Mouse (Mus musculus): Measurements from ENCODE around the gene Baiap2l2. TPM values are rescaled to one million over a fixed set of nuclear protein-coding genes. Genes with fewer than 3 reads are reported as not detected.

The Baiap2l2 gene
- total RNA-seq (2014; fragmentation: Nextera tagmentation) (not detected in 2 replicates), total RNA-seq (2017) (0.06 TPM in 1 of 2 replicates, not detected in the other), polyA plus RNA-seq (2012) (not detected in 2 replicates)

DNA sequence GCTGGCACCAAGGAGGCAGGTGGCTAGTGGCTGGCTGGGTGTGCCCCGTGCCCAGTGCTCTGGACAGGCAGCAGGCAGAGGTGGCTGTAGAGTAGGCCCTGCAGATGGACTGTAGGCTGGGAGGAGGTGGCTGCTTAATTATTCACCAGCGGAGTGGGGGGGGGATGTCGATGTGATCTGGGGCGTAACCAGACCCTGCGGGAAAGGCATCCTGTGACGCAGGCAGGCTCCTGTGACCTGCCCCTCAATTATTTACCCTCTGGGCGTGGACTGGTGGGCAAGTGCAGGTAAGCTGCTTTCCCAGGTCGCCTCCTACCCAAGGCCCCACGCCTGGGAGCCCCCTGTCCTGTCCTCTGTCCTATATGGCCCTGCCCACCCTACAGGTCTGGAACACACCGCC, at the start of gene Baiap2l2:
Gene Baiap2l2 (minus strand): TSS at position 139 of the 400 bp plus-strand sequence.
- Histone ChIP-seq H3K36me3 (replicated peaks) (peaks cover 50% of the 10 kb centered on the region), H3K4me1 (ENCODE audit: insufficient read depth, low read depth, low read length) (peaks cover 21% of the 10 kb centered on the region), H3K4me3 (ENCODE audit: low read depth, low read length) (no peak within 1 kb of the TSS), H3K27me3 (ENCODE audit: insufficient read depth, low read length) (peaks cover 4% of the 10 kb centered on the region; the same call in 1 of the 2 replicates), H3K9me3 (replicated peaks) (no peaks in the 10 kb centered on the region)
- TF ChIP-seq GATA2 (IDR thresholded peaks at IDR 0.05; ENCODE audit: borderline replicate concordance, low read depth, low read length) (no peak), CTCF (IDR thresholded peaks at IDR 0.05; ENCODE audit: low read depth, low read length) (no peak), TAL1 (conservative IDR thresholded peaks at IDR 0.05; ENCODE audit: low read depth, low read length) (no peak), GATA1 (IDR thresholded peaks at IDR 0.05; ENCODE audit: borderline replicate concordance, low read length) (no peak), POLR2AphosphoS5 (IDR thresholded peaks at IDR 0.05; ENCODE audit: insufficient replicate concordance, low read depth, low read length) (no peak)
- ATAC-seq (ENCODE audit: extremely low read depth, insufficient number of reproducible peaks, low FRiP score, poor library complexity, severe bottlenecking), result no peak
- no peak for DNase-seq (ENCODE audit: low spot score)

DNA sequence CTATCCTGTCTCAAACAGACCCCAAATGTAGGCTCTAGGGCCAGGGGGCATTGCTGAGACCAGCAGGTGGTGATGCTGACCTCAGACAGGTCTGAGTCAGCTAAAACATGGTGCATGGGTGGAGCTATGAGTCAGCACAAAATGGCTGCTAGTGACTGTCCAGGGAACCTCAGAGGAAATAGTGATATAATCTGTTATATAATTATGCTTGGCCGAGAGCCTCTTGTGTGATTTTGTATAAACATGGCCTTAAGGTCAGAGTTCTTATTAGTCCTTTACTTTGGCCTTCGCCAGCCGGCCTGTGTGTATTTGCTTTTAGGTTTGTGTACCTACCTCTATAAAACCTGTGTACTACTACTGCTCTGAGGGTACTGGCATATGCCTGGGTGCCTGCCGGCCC, 48.1 kb upstream of the Baiap2l2 start:
- no peaks in the 10 kb centered on the region; the same call in 1 of the 2 replicates for H3K27me3 ChIP-seq (ENCODE audit: insufficient read depth, low read length)
- H3K4me3 ChIP-seq (ENCODE audit: low read depth, low read length), result no peak overlapping the region
- ATAC-seq (ENCODE audit: extremely low read depth, insufficient number of reproducible peaks, low FRiP score, poor library complexity, severe bottlenecking) (peak; percentile 40; the same call in 1 of the 2 replicates), DNase-seq (ENCODE audit: low spot score) (no peak)
- TF ChIP-seq GATA2 (IDR thresholded peaks at IDR 0.05; ENCODE audit: borderline replicate concordance, low read depth, low read length) (no peak), TAL1 (conservative IDR thresholded peaks at IDR 0.05; ENCODE audit: low read depth, low read length) (no peak), CTCF (IDR thresholded peaks at IDR 0.05; ENCODE audit: low read depth, low read length) (no peak), POLR2AphosphoS5 (IDR thresholded peaks at IDR 0.05; ENCODE audit: insufficient replicate concordance, low read depth, low read length) (no peak), GATA1 (IDR thresholded peaks at IDR 0.05; ENCODE audit: borderline replicate concordance, low read length) (no peak)
- H3K36me3 ChIP-seq (replicated peaks), result no peaks in the 10 kb centered on the region
- H3K9me3 ChIP-seq (replicated peaks), result no peaks in the 10 kb centered on the region
- H3K4me1 ChIP-seq (ENCODE audit: insufficient read depth, low read depth, low read length), result peaks cover 41% of the 10 kb centered on the region

DNA sequence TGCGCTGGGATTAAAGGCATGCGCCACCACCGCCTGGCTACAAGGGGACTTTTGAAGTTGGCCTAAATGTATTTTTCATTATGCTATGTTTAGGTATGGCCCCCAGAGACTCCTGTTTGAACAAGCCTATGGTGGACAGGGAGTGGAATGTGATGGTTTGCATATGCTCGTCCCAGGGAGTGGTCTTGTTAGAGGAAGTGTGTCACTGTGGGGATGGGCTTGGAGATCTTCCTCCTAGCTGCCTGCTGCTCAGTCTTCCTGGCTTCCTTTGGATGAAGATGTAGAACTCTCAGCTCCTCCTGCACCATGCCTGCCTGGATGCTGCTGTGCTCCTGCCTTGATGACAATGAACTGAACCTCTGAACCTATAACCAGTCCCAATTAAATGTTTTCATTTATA, 45.2 kb upstream of the Baiap2l2 start:
- Histone ChIP-seq H3K27me3 (ENCODE audit: insufficient read depth, low read length) (no peaks in the 10 kb centered on the region; the same call in 1 of the 2 replicates), H3K9me3 (replicated peaks) (no peaks in the 10 kb centered on the region), H3K36me3 (replicated peaks) (peaks cover 7% of the 10 kb centered on the region), H3K4me3 (ENCODE audit: low read depth, low read length) (no peak overlapping the region), H3K4me1 (ENCODE audit: insufficient read depth, low read depth, low read length) (peaks cover 63% of the 10 kb centered on the region)
- TF ChIP-seq TAL1 (conservative IDR thresholded peaks at IDR 0.05; ENCODE audit: low read depth, low read length), result no peak
- DNase-seq (ENCODE audit: low spot score) (no peak), ATAC-seq (ENCODE audit: extremely low read depth, insufficient number of reproducible peaks, low FRiP score, poor library complexity, severe bottlenecking) (no peak)

DNA sequence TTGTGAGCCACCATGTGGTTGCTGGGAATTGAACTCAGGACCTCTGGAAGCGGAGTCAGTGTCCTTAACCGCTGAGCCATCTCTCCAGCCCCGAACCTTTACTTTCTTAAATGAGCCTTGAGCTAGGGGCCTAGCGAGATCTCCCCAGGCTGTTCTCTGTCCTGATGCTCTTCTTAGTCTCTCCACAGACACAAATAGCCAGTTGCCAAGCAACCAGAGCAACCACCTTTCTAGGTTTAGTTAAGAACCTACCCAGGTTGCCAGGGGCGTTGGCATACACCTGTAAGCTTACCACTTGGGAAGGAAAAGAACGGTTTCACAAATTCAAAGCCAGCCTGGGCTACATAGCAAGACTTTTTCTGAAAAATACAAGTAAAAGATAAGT, 44.6 kb upstream of the Baiap2l2 start:
- H3K27me3 ChIP-seq (ENCODE audit: insufficient read depth, low read length), result no peaks in the 10 kb centered on the region; the same call in 1 of the 2 replicates
- peaks cover 13% of the 10 kb centered on the region for H3K36me3 ChIP-seq (replicated peaks)
- no peak overlapping the region for H3K4me3 ChIP-seq (ENCODE audit: low read depth, low read length)
- DNase-seq (ENCODE audit: low spot score) (no peak), ATAC-seq (ENCODE audit: extremely low read depth, insufficient number of reproducible peaks, low FRiP score, poor library complexity, severe bottlenecking) (no peak)
- no peak for TF ChIP-seq GATA2 (IDR thresholded peaks at IDR 0.05; ENCODE audit: borderline replicate concordance, low read depth, low read length)
- no peak for TF ChIP-seq POLR2AphosphoS5 (IDR thresholded peaks at IDR 0.05; ENCODE audit: insufficient replicate concordance, low read depth, low read length)
- no peak for TF ChIP-seq GATA1 (IDR thresholded peaks at IDR 0.05; ENCODE audit: borderline replicate concordance, low read length)
- TF ChIP-seq TAL1 (conservative IDR thresholded peaks at IDR 0.05; ENCODE audit: low read depth, low read length), result no peak
- TF ChIP-seq CTCF (IDR thresholded peaks at IDR 0.05; ENCODE audit: low read depth, low read length), result no peak
- peaks cover 63% of the 10 kb centered on the region for H3K4me1 ChIP-seq (ENCODE audit: insufficient read depth, low read depth, low read length)
- H3K9me3 ChIP-seq (replicated peaks), result no peaks in the 10 kb centered on the region

- Histone ChIP-seq H3K27me3 (ENCODE audit: insufficient read depth, low read length) (no peaks in the 10 kb centered on the region), H3K4me3 (ENCODE audit: low read depth, low read length) (no peak overlapping the region), H3K9me3 (replicated peaks) (no peaks in the 10 kb centered on the region), H3K4me1 (ENCODE audit: insufficient read depth, low read depth, low read length) (peaks cover 63% of the 10 kb centered on the region), H3K36me3 (replicated peaks) (peaks cover 18% of the 10 kb centered on the region)
- no peak for DNase-seq (ENCODE audit: low spot score)
- TF ChIP-seq GATA2 (IDR thresholded peaks at IDR 0.05; ENCODE audit: borderline replicate concordance, low read depth, low read length) (no peak), CTCF (IDR thresholded peaks at IDR 0.05; ENCODE audit: low read depth, low read length) (no peak), GATA1 (IDR thresholded peaks at IDR 0.05; ENCODE audit: borderline replicate concordance, low read length) (no peak), POLR2AphosphoS5 (IDR thresholded peaks at IDR 0.05; ENCODE audit: insufficient replicate concordance, low read depth, low read length) (no peak), TAL1 (conservative IDR thresholded peaks at IDR 0.05; ENCODE audit: low read depth, low read length) (no peak)
- ATAC-seq (ENCODE audit: extremely low read depth, insufficient number of reproducible peaks, low FRiP score, poor library complexity, severe bottlenecking), result no peak
Observed at GRCm38 (mm10) chr15:79329346-79329978, 44.1 kb upstream of the Baiap2l2 start.

DNA sequence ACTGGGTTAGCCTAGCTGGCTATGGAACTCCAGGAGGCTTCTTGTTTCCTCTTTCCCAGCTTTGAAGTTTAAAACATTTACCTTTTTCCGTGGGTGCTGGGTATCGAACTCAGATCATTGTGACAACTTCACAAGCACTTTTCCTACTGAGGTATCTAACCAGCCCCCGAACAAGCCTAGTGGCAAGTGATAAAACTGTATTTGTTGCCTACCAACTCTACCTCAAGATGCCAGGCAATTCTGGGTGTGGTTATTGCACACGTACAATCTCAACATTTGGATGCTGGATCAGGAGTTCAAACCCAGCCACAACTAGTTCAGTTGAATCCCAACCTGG, 43.6 kb upstream of the Baiap2l2 start:
- ATAC-seq (ENCODE audit: extremely low read depth, insufficient number of reproducible peaks, low FRiP score, poor library complexity, severe bottlenecking) (no peak), DNase-seq (ENCODE audit: low spot score) (no peak)
- peaks cover 63% of the 10 kb centered on the region for H3K4me1 ChIP-seq (ENCODE audit: insufficient read depth, low read depth, low read length)
- H3K27me3 ChIP-seq (ENCODE audit: insufficient read depth, low read length), result no peaks in the 10 kb centered on the region
- peaks cover 23% of the 10 kb centered on the region for H3K36me3 ChIP-seq (replicated peaks)
- TF ChIP-seq POLR2AphosphoS5 (IDR thresholded peaks at IDR 0.05; ENCODE audit: insufficient replicate concordance, low read depth, low read length) (no peak), CTCF (IDR thresholded peaks at IDR 0.05; ENCODE audit: low read depth, low read length) (no peak), TAL1 (conservative IDR thresholded peaks at IDR 0.05; ENCODE audit: low read depth, low read length) (no peak), GATA2 (IDR thresholded peaks at IDR 0.05; ENCODE audit: borderline replicate concordance, low read depth, low read length) (no peak), GATA1 (IDR thresholded peaks at IDR 0.05; ENCODE audit: borderline replicate concordance, low read length) (no peak)
- H3K9me3 ChIP-seq (replicated peaks), result no peaks in the 10 kb centered on the region
- peak overlapping the region; percentile 75; the same call in 1 of the 2 replicates for H3K4me3 ChIP-seq (ENCODE audit: low read depth, low read length)

Data from G1E (cell line).